Mouse (Mus musculus) C2C12 (cell line): ENCODE data around the gene Srsf3. TPM values are rescaled to one million over a fixed set of nuclear protein-coding genes. Genes with fewer than 3 reads are reported as not detected.

Source experiments
- H3K27me3 ChIP-seq: one replicate; pipeline ENCODE4 v1.6.1; 2011; ENCODE audit not compliant: control insufficient read depth, insufficient read depth, insufficient read length
- H3K36me3 ChIP-seq: one replicate; pipeline ENCODE4 v1.6.1; 2011; ENCODE audit not compliant: control insufficient read depth, insufficient read depth
- H3K4me3 ChIP-seq: one replicate; pipeline ENCODE4 v1.5.1; 2011; ENCODE audit warnings: mild to moderate bottlenecking, control low read depth; ENCODE audit not compliant: poor library complexity, insufficient read depth, severe bottlenecking
- H3K79me2 ChIP-seq: one replicate; pipeline ENCODE4 v1.6.1; 2011; ENCODE audit not compliant: control insufficient read depth, insufficient read depth
- H3K79me3 ChIP-seq: one replicate; pipeline ENCODE4 v1.6.1; 2011; ENCODE audit warnings: low read depth, control low read depth
- H3ac ChIP-seq: one replicate; pipeline ENCODE3; 2011; ENCODE audit warnings: low read depth; ENCODE audit not compliant: control insufficient read depth, insufficient read length
- CEBPB ChIP-seq: IDR thresholded peaks from one replicate; pipeline ENCODE4 v1.6.1; 2011; ENCODE audit warnings: low read depth, mild to moderate bottlenecking, control low read depth, moderate library complexity
- CTCF ChIP-seq: IDR thresholded peaks from one replicate; pipeline ENCODE4 v1.5.1; 2011; ENCODE audit not compliant: control insufficient read depth, insufficient read depth, insufficient read length
- FOSL1 ChIP-seq: IDR thresholded peaks from one replicate; pipeline ENCODE4 v1.8.0; 2011; ENCODE audit warnings: mild to moderate bottlenecking, low read length; ENCODE audit not compliant: poor library complexity, insufficient read depth, severe bottlenecking
- MAX ChIP-seq: IDR thresholded peaks from one replicate; pipeline ENCODE4 v1.6.1; 2011; ENCODE audit warnings: mild to moderate bottlenecking, control low read depth
- MYOD1 ChIP-seq: IDR thresholded peaks from one replicate; pipeline ENCODE4 v1.6.1; 2011; ENCODE audit warnings: low read depth; ENCODE audit not compliant: control insufficient read depth, insufficient read length
- MYOG ChIP-seq: IDR thresholded peaks from one replicate; pipeline ENCODE4 v1.6.1; 2011; ENCODE audit not compliant: control insufficient read depth, insufficient read length; ENCODE audit errors: extremely low read depth
- USF1 ChIP-seq: IDR thresholded peaks from one replicate; pipeline ENCODE4 v1.6.1; 2011; ENCODE audit warnings: low read depth, mild to moderate bottlenecking, control low read depth, moderate library complexity
- polyA plus RNA-seq: library from polyadenylated mRNA; unstranded; fragments of >200 nt; fragmentation: generic; extraction: Trizol; gene quantifications from one replicate; pipeline ENCODE4 v1.2.1, GENCODE M21; 2012; ENCODE audit warnings: missing spikeins

Gene Srsf3
- polyA plus RNA-seq, 1 experiment, result 235 TPM

DNA sequence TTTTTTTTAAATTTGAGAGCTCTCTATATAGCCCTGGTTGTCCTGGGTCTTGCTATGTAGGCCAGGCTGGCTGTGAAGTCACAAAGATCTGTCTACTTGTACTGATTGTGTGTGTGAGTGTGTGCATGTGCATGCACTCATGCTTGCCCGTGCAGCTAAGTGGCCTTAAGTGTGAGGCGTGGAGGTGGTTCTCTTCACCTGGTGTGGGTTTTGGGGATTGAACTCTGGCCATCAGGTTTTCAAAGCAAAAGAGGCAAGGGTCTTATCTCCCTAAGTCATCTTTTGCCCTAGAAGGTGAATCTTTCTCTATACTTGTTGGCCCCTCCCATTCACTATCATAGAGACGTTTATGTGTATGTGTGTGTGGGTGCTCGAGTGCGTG is 17.1 kb downstream of the Srsf3 start:
- H3K4me3 ChIP-seq, result no peak overlapping the region
- no peak overlapping the region for H3ac ChIP-seq
- no peaks in the 10 kb centered on the region for H3K79me3 ChIP-seq
- peaks cover 2% of the 10 kb centered on the region for H3K79me2 ChIP-seq
- peaks cover 31% of the 10 kb centered on the region for H3K36me3 ChIP-seq
- H3K27me3 ChIP-seq, result no peaks in the 10 kb centered on the region
- TF ChIP-seq MYOG (no peak), USF1 (no peak), MYOD1 (no peak), MAX (no peak), CEBPB (no peak), FOSL1 (no peak), CTCF (no peak)

DNA sequence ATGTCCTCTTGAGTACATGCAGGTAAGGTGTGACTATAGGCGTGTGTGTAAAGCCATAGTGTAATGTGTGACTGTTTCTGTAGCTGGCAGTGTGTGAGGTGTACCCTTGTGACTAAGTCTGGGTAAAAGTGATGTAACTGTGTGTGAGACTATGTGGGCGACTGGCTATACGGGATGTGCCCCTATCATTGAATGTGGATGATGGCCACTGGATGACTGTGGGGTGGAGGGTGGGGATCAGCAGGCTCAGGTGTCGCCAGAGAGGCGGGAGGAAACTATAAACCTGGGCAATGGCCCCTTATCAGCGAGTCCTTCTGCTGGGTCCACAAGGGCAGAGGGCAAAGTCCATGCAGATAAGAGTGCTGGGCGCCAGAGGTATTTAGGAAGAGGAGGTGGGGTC is 17.5 kb downstream of the Srsf3 start:
- H3K79me3 ChIP-seq, result no peaks in the 10 kb centered on the region
- H3K36me3 ChIP-seq, result peaks cover 27% of the 10 kb centered on the region
- no peak for TF ChIP-seq MYOD1
- H3K79me2 ChIP-seq, result no peaks in the 10 kb centered on the region
- no peak overlapping the region for H3K4me3 ChIP-seq
- H3ac ChIP-seq, result no peak overlapping the region
- H3K27me3 ChIP-seq, result no peaks in the 10 kb centered on the region

DNA sequence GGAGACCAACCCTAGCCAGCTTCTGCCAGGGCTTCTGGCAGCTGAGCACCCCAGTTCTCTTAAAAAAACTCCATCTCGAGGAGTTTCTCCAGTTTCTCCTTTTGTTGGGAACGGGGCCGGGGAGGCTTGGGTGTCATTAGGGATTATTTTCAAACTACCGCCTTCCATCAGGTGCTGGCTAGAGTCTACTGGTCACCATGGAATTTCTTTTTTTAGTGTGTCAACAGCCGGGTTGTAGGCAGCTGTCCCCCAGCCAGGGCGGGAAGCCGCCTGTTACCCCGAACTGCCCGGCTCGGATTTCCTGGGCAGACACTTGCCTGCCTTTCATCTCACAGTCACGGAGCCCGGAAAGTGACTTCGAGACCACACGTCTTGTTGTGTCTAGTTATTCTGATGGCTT is 18.4 kb downstream of the Srsf3 start:
- H3K27me3 ChIP-seq, result no peaks in the 10 kb centered on the region
- H3K4me3 ChIP-seq, result no peak overlapping the region
- peaks cover 18% of the 10 kb centered on the region for H3K36me3 ChIP-seq
- TF ChIP-seq CTCF, result no peak
- no peak for TF ChIP-seq MYOD1
- no peak for TF ChIP-seq USF1
- TF ChIP-seq MAX, result no peak
- H3K79me3 ChIP-seq, result no peaks in the 10 kb centered on the region
- H3ac ChIP-seq, result no peak overlapping the region
- H3K79me2 ChIP-seq, result no peaks in the 10 kb centered on the region

DNA sequence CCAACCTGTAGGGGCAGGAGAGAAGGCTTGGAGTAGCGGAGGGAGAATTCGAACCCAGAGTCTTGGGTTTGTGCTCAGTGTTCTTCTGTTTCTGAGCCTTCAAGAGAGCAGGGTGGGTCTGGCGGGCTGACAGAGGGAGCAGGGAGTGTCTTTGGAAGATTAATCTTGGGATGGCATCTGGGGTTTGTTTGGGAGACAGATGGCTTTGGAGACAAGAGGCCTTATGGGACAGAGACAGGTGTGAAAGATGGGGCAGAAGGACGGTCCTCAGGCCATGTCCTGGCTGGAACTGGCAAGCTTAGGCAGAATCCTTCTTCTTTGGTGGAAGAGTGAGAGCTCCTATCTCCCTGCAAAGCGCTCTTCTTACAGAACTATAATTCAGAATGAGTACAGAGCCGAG is 20.6 kb downstream of the Srsf3 start:
- Histone ChIP-seq H3K79me2 (no peaks in the 10 kb centered on the region), H3ac (no peak overlapping the region), H3K27me3 (no peaks in the 10 kb centered on the region), H3K36me3 (no peaks in the 10 kb centered on the region), H3K4me3 (no peak overlapping the region), H3K79me3 (no peaks in the 10 kb centered on the region)
- TF ChIP-seq MYOD1, result no peak
- TF ChIP-seq FOSL1, result no peak
- no peak for TF ChIP-seq MYOG
- no peak for TF ChIP-seq MAX

DNA sequence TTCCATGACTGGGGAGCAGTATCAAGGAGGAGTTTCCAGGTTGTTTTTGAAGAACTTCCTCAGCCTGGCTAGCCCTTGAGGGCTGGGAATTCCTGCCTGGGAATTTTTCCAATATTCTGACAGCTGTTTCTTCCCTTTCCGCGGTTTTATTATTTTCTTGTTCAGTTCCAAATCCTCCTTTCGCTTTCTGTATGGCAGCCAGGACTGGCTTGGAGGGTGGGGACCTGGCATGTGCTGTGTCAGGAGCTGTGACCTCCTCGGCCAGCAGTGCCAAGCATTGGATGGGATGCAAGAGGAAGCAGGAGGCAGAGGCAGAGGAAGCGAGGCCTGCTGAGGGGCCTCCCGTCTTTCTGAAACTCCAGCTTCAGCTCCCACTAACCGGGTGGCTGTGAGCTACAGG is 21.4 kb downstream of the Srsf3 start:
- no peak overlapping the region for H3ac ChIP-seq
- no peaks in the 10 kb centered on the region for H3K36me3 ChIP-seq
- H3K79me2 ChIP-seq, result no peaks in the 10 kb centered on the region
- H3K4me3 ChIP-seq, result no peak overlapping the region
- no peaks in the 10 kb centered on the region for H3K27me3 ChIP-seq
- TF ChIP-seq CEBPB, result no peak
- no peak for TF ChIP-seq MYOD1
- TF ChIP-seq FOSL1, result no peak
- no peak for TF ChIP-seq USF1
- no peak for TF ChIP-seq MAX
- TF ChIP-seq CTCF, result no peak
- no peak for TF ChIP-seq MYOG
- no peaks in the 10 kb centered on the region for H3K79me3 ChIP-seq

GRCm38 (mm10) chr17:29054429-29054828 is 22.0 kb downstream of the Srsf3 start:
- Histone ChIP-seq H3K36me3 (no peaks in the 10 kb centered on the region), H3K79me2 (no peaks in the 10 kb centered on the region), H3K79me3 (no peaks in the 10 kb centered on the region), H3ac (no peak overlapping the region), H3K27me3 (no peaks in the 10 kb centered on the region), H3K4me3 (no peak overlapping the region)
- TF ChIP-seq MAX (no peak), USF1 (no peak), CEBPB (no peak), FOSL1 (no peak), MYOD1 (no peak), CTCF (no peak), MYOG (no peak)
